22 mouse cellular contexts compared by ENCODE assay signal in the genomic region with DNA sequence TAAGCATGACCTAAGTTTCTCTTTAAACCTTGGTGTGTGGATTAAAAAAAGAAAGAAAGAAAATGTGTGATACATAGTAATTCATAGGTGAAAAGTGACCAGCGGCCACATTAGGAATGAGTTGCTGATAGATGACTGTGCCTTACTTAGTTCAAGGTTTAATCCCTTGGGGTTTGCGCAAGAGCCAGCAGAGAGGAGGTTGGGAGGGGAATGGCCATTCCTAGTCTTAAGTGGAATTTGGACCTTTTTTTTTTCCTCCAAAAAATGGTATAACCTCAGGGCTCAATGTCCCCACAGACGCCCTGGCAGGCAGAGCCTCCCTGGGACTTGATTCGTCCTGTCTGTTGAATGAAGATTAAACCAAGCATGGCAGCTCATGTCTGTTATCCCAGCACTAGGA. TPM values are rescaled to one million over a fixed set of nuclear protein-coding genes. Genes with fewer than 3 reads are reported as not detected.
DNase-seq lines count a peak whose midpoint lies in the region; ATAC-seq lines count a peak whose summit lies in the region.
"Had no signal": no experiment of that assay in that cellular context is flagged by ENCODE, and none has a peak within 500 bp of the region (broad histone marks: within the 10 kb centered on the region; RNA-seq: fewer than 3 reads in every experiment).

No protein-coding gene starts in this region.

- peak; percentile 50 for DNase-seq in kidney, adult 11 months
- DNase-seq in kidney, postnatal 36 days: peak; percentile 32 to 33
- no peak for DNase-seq in kidney, postnatal 10 days
- DNase-seq in adipocyte (ENCODE audit: low spot score): peak; percentile 80
- DNase-seq in right cerebral cortex, postnatal 36 days (ENCODE audit: low spot score in 2 of 2): no peak
- no peak for DNase-seq in heart, postnatal 10 days
- DNase-seq: adrenal gland, postnatal 36 days; cerebellum, adult 2 months; cerebellum, postnatal 10 days; gastrocnemius, adult 2 months; gastrocnemius, postnatal 25 days; heart, postnatal 36 days had no signal

- no peak overlapping the region for H3K4me2 ChIP-seq in kidney, embryonic 14.5 days (replicated peaks; ENCODE audit: low read depth, low read length)
- H3K4me2 ChIP-seq: heart, embryonic 12.5 days; hindbrain, embryonic 15.5 days had no signal

- no peaks in the 10 kb centered on the region for H3K36me3 ChIP-seq in kidney, embryonic 14.5 days (ENCODE audit: control insufficient read depth, insufficient read depth, low read length)
- H3K36me3 ChIP-seq: embryonic facial prominence, embryonic 10.5 days; forebrain, embryonic 10.5 days; heart, embryonic 12.5 days; hindbrain, embryonic 15.5 days had no signal

- no peak overlapping the region for H3K4me3 ChIP-seq in kidney, embryonic 14.5 days (ENCODE audit: low read length)
- H3K4me3 ChIP-seq: embryonic facial prominence, embryonic 10.5 days; erythroblast, embryonic 14.5 days; forebrain, embryonic 10.5 days; gastrocnemius, adult 2 months; heart, embryonic 12.5 days; hindbrain, embryonic 15.5 days had no signal

- WGBS in kidney, embryonic 14.5 days: 87% methylated on average over 4 of the region's 4 CpGs

- intact Hi-C loops in heart, postnatal 10 days (cut with DNase I): no loop called here

- ATAC-seq in kidney, embryonic 14.5 days (ENCODE audit: low FRiP score, low TSS enrichment): no peak
- ATAC-seq: CD4-positive, CD25-positive, alpha-beta regulatory T cell, adult 4 months; forebrain, embryonic 14.5 days; inflammation-experienced regulatory T-cells, adult 6 months had no signal

- no peak overlapping the region for H3K27ac ChIP-seq in kidney, embryonic 14.5 days (ENCODE audit: low read depth, low read length)
- H3K27ac ChIP-seq: embryonic facial prominence, embryonic 10.5 days; forebrain, embryonic 10.5 days; gastrocnemius, adult 2 months; hindbrain, embryonic 15.5 days had no signal

- peaks cover 5% of the 10 kb centered on the region for H3K27me3 ChIP-seq in kidney, embryonic 14.5 days (ENCODE audit: control insufficient read depth, insufficient read depth, low read length)
- H3K27me3 ChIP-seq: heart, embryonic 12.5 days had no signal

- peaks cover 3% of the 10 kb centered on the region; the same call in 1 of the 2 replicates for H3K4me1 ChIP-seq in kidney, embryonic 14.5 days (ENCODE audit: control insufficient read depth, insufficient read depth, low read length)

- no peak overlapping the region for H3K9ac ChIP-seq in kidney, embryonic 14.5 days (ENCODE audit: low read depth, low read length)
- H3K9ac ChIP-seq: heart, embryonic 12.5 days; hindbrain, embryonic 15.5 days had no signal

- no peaks in the 10 kb centered on the region for H3K9me3 ChIP-seq in kidney, embryonic 14.5 days (ENCODE audit: control insufficient read depth, low read length)
- H3K9me3 ChIP-seq: embryonic facial prominence, embryonic 10.5 days; forebrain, embryonic 10.5 days; G1E; heart, embryonic 12.5 days; hindbrain, embryonic 15.5 days had no signal

RNA-seq across cellular contexts. Expression of gene Adgre5, which starts 2.9 kb away (rescaled TPM):
- 18.6 and 30.9 TPM in 2 replicates for polyA plus RNA-seq in kidney, embryonic 14.5 days (2014; fragmentation: Nextera tagmentation; extraction: Ambion mirVana)
- total RNA-seq in heart, postnatal 10 days (2021): 10 to 100 TPM; 66.0 to 68.1 TPM

RNA-seq across cellular contexts. Expression of gene Ddx39, which starts 29.1 kb away (rescaled TPM):
- 193 and 194 TPM in 2 replicates for polyA plus RNA-seq in kidney, embryonic 14.5 days (2014; fragmentation: Nextera tagmentation; extraction: Ambion mirVana)
- total RNA-seq in heart, postnatal 10 days (2021): 10 to 100 TPM; 37.5 to 38.4 TPM

RNA-seq across cellular contexts. Expression of gene Pkn1, which starts 45.1 kb away (rescaled TPM):
- 23.8 and 36.1 TPM in 2 replicates for polyA plus RNA-seq in kidney, embryonic 14.5 days (2014; fragmentation: Nextera tagmentation; extraction: Ambion mirVana)
- total RNA-seq in heart, postnatal 10 days (2021): 10 to 100 TPM; 58.9 to 66.7 TPM

Comparison
In these comparisons a context has a peak if more than half of its experiments do, and no peak if none do; other contexts are left out.
1. DNase-seq: peak in kidney, adult 11 months (single experiment), kidney, postnatal 36 days (2 of 2) and adipocyte (single experiment); none in kidney, postnatal 10 days (single experiment), right cerebral cortex, postnatal 36 days (0 of 2) and heart, postnatal 10 days (0 of 2).